Mouse (Mus musculus) CD4-positive helper T cell, adult 2 months (primary cell): ENCODE data around the gene Ctf2.

Experiments used
- DNase-seq: peaks from one replicate; pipeline ENCODE4 v3.0.0-alpha.2; 2012; ENCODE audit warnings: low read depth, missing footprints, low spot score

Gene Ctf2

DNA sequence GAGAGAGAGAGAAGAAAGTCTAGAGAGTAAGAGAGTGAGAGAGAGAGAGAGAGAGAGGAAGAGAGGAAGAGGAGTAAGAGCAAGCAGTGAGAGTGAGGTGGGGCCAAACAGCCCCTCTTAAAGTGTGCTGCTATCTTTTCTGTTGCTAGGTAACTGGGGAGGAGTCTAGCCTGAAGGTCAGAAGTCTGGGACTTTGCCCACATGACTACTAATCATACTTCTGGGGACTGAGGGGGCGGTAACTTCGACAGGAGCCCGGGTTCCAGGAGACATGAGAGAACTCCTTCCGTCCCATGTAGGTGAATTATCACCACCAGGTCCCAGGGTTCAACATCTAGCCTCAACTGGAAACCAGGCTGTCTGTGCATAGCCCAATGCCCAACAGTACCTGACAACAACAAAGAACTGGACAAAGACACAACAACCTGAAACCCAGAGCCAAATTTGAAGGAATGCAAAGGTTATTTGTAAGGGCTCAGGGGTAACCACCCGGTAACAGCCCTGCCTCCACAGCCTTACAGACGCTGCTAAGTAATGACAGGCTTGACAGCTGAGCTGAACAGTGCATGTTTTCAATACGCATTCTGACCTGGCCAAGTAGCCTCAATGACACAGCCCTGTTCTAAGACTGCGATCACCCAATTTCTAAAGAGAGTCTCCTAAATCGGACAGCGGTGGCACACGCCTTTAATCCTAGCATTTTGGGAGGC is 45.1 kb downstream of the Ctf2 start:
- no peak for DNase-seq

DNA sequence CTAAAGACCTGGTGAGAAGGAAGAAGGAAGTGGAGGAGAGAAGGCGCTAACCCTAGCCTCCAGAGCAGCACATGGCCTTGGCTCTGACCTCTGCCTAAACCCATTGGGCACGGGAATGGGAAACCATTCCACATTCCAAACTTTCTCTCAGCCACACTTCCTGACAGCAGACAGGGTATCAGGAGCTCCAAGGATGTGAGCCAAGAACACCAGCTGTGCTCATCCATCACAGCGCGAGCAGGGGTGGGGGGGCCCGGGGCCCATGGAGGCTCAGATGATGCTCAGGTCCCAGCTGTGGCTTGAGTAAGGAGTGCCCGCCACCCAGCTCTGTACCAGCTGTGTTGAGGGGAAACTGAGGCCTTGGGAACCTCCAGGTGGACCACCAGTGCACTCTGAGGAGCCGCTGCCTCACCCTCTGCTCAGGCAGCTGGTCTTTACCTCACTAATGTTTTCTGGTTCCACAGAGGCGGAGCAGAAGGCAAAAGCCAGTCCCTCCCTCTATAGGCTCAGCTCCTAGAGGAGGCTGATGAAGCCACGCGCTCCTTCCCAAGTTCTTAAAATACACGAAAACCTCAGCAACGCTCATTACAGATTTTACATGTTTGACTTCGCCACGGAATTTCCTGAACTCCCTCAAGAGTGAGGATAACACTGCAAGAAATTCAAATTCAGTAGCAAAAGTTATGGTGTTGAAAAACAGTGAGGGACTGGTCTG is 46.5 kb downstream of the Ctf2 start:
- DNase-seq, result no peak

DNA sequence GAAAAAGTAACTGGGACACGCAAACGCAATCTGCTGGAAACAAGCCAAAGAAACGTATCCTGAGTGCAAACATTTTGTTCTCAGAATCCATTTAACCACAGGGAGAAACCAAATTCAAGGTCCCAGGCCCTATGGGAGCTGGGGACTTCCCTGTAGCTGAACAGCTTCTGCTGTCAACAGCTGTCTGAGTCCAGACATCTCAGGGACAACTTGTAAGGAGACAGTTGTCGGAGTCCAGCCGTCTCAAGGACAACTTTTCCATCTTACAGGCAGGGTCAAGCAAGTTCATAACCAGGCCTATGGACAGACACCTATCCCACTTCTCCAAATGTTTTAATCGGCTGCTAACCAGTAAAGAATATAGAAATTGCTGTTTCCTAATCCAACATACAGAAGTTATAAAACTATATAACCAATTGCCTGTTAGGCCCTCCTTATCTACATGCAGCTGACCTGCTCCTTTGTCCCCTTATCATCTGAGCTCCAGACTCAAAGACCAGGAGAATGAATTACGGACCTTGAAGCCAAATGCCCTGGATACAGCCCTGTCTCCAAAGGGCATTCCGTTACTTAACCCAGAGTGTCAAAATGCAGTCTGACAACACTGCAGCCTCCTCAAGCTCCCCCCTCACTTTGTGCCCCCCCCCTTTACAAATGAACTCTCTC is 49.9 kb downstream of the Ctf2 start:
- no peak for DNase-seq

DNA sequence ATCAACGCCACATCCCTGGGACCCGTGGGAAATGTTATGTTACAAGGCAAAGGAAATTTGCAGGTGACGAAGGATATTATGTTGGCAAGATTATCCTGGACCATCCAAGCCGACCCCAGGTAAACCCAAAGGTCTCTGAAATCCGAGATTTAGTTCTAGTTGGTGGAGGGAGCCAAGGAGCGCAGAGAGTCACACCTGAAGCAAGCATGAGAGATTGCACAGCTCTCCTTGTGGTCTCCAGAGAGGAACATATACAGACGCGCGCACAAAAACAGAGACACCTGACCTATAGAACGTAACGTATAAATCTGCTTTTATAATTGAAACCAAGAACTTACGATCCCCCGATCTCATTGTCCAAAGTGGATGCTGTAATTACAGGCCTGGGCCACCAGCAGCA is 51.4 kb downstream of the Ctf2 start:
- DNase-seq, result no peak

DNA sequence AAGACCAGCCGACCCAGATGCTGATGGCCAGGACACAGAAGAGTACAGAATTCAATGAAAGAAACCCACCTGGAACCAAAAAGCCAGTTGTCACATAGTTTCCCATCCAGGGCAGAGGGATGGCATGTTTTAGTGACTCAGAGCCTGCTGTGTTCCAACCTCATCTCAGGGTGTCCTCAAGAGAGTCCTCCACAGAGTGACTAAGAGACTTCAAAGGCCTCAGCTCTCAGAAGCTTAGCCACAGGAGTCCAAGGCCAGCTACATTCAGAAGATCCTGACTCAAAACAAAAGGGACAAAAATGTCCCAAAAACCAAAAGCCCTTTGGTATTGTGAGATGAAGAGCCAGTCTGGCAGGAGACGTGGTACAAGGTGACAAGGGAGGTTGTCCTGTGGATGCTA is 53.2 kb downstream of the Ctf2 start:
- DNase-seq, result no peak

DNA sequence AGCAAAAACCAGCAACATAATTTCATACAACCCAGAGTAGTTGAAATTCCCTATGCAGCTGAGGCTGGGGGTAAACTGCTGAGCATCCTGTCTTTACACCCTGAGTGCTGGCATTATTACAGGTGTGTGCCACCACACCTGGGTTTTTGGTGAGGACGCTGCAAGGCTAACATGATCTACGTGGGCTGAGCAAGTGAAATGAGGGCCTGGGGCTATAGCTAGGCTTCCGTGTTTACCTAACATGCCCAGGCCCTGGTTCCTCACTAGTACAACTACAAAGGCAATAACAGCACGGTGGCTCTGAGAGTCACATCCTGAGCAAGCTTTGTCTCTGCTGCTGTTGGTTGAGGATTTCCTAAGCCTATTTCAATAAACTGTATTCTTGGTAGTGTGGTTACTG is 54.4 kb downstream of the Ctf2 start:
- DNase-seq, result no peak

DNA sequence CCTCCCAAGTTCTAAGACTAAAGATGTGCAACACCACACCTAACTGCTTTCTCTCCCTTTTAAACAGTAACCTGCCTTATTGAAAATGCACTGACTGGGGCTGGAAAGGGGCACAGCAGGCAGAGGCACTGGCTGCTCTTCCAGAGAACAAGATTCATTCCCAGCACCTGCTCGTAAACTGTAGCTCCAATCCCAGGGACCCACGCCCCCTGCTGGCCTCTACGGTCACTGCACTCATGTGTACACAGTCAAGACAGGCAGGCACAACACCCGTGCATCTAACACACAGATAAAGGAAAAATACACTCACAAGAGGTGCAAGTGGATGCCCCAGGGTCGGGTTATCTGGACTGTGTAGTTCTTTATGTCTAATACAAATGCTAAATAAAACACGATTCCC is 54.9 kb downstream of the Ctf2 start:
- DNase-seq, result peak; percentile 46

DNA sequence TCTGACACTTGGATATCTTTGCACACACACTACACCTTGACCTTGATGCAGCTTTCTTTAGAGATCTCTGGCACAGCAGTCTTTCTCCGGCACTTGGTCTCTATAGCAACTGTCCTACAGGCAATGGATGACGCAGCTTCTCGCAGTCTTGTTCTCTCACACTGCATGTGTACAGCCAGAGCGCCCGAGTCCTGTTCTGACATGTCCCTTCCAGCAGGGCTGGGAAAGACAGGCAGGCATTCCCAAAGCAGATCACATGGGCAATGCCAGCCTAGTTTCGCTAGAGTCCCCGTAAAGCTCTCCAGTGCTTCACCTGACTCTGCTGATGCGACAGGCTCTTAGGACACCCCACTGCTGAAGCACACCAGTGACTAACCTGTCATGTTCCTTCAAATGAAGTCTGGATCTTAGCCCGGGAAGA is 56.6 kb downstream of the Ctf2 start:
- no peak for DNase-seq

DNA sequence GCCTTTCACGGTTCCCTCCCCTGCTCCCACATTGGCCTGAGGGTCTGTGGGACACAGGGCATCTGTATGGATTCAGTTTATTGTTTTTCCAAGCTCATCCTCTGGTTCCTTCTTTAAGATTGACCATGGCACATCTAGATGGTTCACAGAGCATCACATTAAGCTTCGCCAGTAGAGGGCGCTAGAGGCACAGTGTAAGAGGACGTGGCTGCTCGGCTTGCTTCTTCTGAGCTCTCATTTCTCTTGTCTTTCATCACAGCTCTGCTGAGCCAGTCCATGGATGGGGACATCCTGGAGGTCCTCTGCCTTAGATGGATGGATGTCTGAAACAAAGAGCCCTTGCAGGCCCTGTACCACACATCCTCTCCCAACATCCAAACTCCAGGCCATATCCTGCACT is 57.0 kb downstream of the Ctf2 start:
- DNase-seq, result peak; percentile 74

DNA sequence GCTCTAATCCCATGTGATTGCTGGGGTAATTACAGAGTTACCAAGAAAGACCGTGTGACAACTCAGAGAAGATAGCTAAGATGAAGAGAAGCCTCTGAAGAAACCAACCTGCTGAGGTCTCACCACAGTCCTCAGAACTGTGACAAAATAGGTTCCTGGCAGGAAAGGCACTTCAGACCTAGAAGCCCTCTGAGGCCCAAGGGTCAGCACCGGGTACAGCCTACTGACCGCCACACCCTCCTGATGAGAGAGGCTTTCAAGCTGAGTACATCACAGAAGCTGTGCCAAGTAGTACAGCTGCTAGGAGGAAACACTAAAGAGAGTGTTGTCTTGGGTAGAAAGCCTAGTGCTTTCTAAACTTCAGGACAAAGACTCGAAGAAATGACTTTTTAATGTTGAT is 59.2 kb downstream of the Ctf2 start:
- DNase-seq, result no peak

DNA sequence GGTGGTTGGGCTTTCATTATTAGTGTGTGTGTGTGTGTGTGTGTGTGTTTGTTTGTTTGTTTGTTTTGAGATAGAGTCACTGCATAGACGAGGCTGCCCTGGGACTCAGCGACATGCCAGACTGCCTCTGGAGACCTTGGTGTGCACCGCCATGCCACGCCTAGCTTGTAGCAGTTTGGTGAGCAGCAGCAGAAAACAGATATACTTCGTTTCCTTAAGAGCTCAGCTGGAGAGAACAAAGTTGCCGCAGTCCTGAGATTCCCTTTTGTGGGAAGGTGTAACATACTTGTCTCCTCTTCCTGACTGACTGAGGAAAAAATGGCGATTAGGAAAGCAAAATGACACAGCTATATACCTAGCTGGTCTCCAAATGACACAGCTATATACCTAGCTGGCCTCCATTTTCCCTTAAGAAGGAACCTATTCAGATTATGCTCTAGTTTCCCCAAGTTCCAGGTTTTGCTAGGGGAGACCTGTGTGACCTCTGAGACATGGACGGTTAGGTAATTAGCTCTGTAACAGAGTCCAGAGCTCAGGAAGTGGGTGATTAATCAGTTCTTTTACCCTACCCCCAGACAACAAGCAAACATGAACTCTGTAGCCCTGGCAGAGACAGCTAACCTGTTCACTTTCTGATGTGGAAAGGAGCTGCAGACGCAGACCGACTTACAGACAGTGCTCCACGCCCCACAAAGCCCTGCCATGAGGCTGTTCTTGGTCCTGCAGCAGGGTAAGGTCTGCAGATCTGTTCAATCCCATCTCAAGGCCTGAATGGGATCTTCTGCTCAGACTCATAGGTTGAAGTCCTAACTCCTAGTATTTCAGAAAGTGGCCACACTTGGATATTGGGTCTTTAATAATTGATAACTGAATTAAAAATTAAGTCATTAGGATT is 59.8 kb downstream of the Ctf2 start:
- no peak for DNase-seq
